Mouse (Mus musculus) liver, embryonic 14.5 days (tissue): ENCODE results near the gene Dbx2. TPM values are rescaled to one million over a fixed set of nuclear protein-coding genes. Genes with fewer than 3 reads are reported as not detected.
A peak's percentile ranks its signal among the peaks of the same experiment; 100 is the strongest.

Experiments used
- ATAC-seq: fragments of 200-750 bp; cut with Nextera tagmentation; 2 replicates; pipeline ENCODE4 v1.8.0; 2017; ENCODE audit warnings: moderate number of reproducible peaks, mild to moderate bottlenecking, moderate library complexity; ENCODE audit not compliant: insufficient read depth
- DNase-seq, 3 experiments: peaks; one replicate each; pipeline ENCODE4 v3.0.0-alpha.2; 2012 to 2013; ENCODE audit warnings: low read depth in 3 of 3, low spot score in 3 of 3
- H3K27ac ChIP-seq: fragments of 300-500 bp; sonication (generic); 2 replicates; pipeline ENCODE4 v1.5.1; 2014; ENCODE audit warnings: moderate library complexity, mild to moderate bottlenecking, control low read depth, inconsistent platforms
- H3K27me3 ChIP-seq: fragments of 300-500 bp; sonication (generic); 2 replicates; pipeline ENCODE4 v1.6.1; 2014; ENCODE audit warnings: mild to moderate bottlenecking, low read length, moderate library complexity; ENCODE audit not compliant: control insufficient read depth, insufficient read depth
- H3K36me3 ChIP-seq: fragments of 300-500 bp; sonication (generic); replicated peaks from 2 replicates; pipeline ENCODE4 v1.6.1; 2014; ENCODE audit warnings: low read depth; ENCODE audit not compliant: control insufficient read depth, insufficient read depth
- H3K4me1 ChIP-seq, 2 experiments: fragments of 200-500 bp in 1 of 2; fragments of 300-500 bp in 1 of 2; sonication (generic) in 1 of 2; replicated peaks; 2 replicates each; pipeline ENCODE4 v1.6.1; 2012 to 2014; ENCODE audit warnings: antibody characterized with exemption in 1 of 2, inconsistent platforms in 1 of 2, low read length in 1 of 2; ENCODE audit not compliant: control insufficient read depth in 2 of 2, insufficient read depth in 2 of 2
- H3K4me2 ChIP-seq: fragments of 300-500 bp; sonication (generic); 2 replicates; pipeline ENCODE4 v1.6.1; 2014; ENCODE audit warnings: low read depth, mild to moderate bottlenecking, control low read depth, moderate library complexity
- H3K4me3 ChIP-seq, 2 experiments: fragments of 200-500 bp in 1 of 2; fragments of 300-500 bp in 1 of 2; sonication (generic) in 1 of 2; 2 replicates each; pipeline ENCODE4 v1.5.1; 2012 to 2014; ENCODE audit warnings: low read depth in 2 of 2, low read length in 2 of 2, mild to moderate bottlenecking in 2 of 2, control low read depth in 1 of 2, inconsistent platforms in 1 of 2, moderate library complexity in 1 of 2; ENCODE audit not compliant: insufficient read depth in 1 of 2
- H3K9ac ChIP-seq: fragments of 300-500 bp; sonication (generic); replicated peaks from 2 replicates; pipeline ENCODE4 v1.6.1; 2014; ENCODE audit warnings: mild to moderate bottlenecking, control low read depth, moderate library complexity
- H3K9me3 ChIP-seq: fragments of 300-500 bp; sonication (generic); 2 replicates; pipeline ENCODE4 v1.6.1; 2016; ENCODE audit warnings: low read length, mixed read lengths; ENCODE audit not compliant: control insufficient read depth
- CTCF ChIP-seq: IDR thresholded peaks from 2 replicates; pipeline ENCODE4 v1.5.1; 2016; ENCODE audit warnings: antibody characterized with exemption, low read depth, control low read depth
- EP300 ChIP-seq: IDR thresholded peaks from 2 replicates; pipeline ENCODE4 v1.6.1; 2016; ENCODE audit warnings: antibody characterized with exemption, low read depth
- WGBS: fragments of 180-500 bp; shearing (Covaris S2); extraction: QIAGEN DNeasy Blood & Tissue Kit; methylation state at CpG from one replicate; pipeline ENCODE4 v1.1.7; 2014; ENCODE audit not compliant: insufficient replicate concordance; 5-methylcytosine and 5-hydroxymethylcytosine counted together
- polyA plus RNA-seq, 2 experiments: library from polyadenylated mRNA; depleted of rRNA in 1 of 2; stranded (reverse) in 1 of 2; unstranded in 1 of 2; fragments of >200 nt; fragmentation: Nextera tagmentation in 1 of 2; extraction: Ambion mirVana in 1 of 2; gene quantifications; 2 replicates each; pipeline versions ENCODE4 v1.2.1 to v1.2.3; 2012 to 2014

The Dbx2 gene
- polyA plus RNA-seq, 2 experiments, result not detected

DNA sequence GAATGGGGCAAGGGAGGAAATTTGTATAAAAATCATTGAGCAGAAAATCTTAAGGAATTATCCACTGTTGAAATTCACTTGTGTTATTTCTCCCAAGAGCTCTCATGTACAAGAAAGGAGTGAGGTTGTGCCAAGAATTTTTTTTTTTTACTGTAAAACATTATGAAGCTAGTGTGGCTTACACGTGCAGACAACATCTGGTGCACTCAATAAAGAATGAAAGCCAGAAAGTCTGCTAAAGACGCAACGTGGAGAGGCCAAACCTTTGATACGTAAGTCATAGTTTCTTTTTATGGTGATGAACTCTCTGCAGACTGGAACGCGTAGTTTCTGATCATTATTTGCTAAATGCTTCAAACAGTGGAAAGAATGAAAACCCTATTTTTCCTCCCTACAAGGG is 54.6 kb downstream of the Dbx2 start:
- no peak overlapping the region for H3K9ac ChIP-seq
- no peak for TF ChIP-seq CTCF
- no peak for TF ChIP-seq EP300
- H3K27me3 ChIP-seq, result no peaks in the 10 kb centered on the region
- H3K36me3 ChIP-seq, result no peaks in the 10 kb centered on the region
- H3K9me3 ChIP-seq, result no peaks in the 10 kb centered on the region
- 68% methylated on average over 6 of the region's 6 CpGs for WGBS
- no peak overlapping the region for H3K27ac ChIP-seq
- H3K4me2 ChIP-seq, result no peak overlapping the region
- DNase-seq, result no peak
- H3K4me1 ChIP-seq, result no peaks in the 10 kb centered on the region
- no peak overlapping the region for H3K4me3 ChIP-seq
- ATAC-seq, result no peak

DNA sequence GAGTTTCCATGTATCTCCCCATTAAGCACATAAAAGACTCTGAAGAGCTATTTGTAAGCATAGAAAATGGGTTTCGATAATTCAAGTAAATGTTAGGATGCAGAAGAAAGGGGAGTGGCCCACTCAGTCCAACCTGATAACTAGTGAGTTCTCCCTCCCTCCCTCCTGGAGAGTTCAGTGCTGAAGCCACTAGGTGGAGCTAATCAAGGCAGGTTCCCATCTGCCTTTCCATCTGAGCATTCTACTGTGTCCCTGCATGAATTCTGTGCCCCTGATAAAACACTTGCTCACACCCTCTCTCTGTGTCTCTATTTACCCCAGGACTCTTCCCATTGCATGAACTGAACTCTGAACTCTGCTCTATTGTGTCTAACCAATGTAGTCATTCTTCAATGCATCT is 57.1 kb downstream of the Dbx2 start:
- DNase-seq (no peak), ATAC-seq (no peak)
- Histone ChIP-seq H3K27ac (no peak overlapping the region), H3K9me3 (no peaks in the 10 kb centered on the region), H3K4me2 (no peak overlapping the region), H3K27me3 (no peaks in the 10 kb centered on the region), H3K9ac (no peak overlapping the region), H3K4me3 (no peak overlapping the region), H3K36me3 (no peaks in the 10 kb centered on the region), H3K4me1 (no peaks in the 10 kb centered on the region)
- WGBS, result 34% methylated on average over 1 of the region's 1 CpGs
- TF ChIP-seq CTCF (peak; percentile 41), EP300 (no peak)

DNA sequence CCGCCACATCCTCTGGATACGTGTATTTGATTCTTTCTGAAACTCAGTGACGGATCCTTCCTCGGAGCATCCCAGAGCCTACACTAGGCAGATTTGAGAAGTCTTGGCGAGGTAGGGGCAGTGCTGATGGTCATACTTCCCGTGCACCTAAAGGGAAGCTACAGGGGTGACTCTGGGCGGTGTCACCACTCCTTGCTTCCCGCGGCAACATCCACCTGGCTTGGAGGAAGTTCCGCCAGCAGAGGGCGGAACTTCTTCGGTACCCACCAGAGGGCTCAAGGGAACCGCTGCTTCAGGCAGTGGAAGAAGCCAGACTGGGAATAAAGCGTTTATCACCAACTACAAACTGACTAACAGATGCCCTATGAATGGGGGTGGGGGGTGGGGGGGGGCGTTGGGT is 68.9 kb downstream of the Dbx2 start:
- H3K36me3 ChIP-seq, result no peaks in the 10 kb centered on the region
- ATAC-seq, result no peak
- H3K9ac ChIP-seq, result no peak overlapping the region
- no peak overlapping the region for H3K4me3 ChIP-seq
- WGBS, result 75% methylated on average over 15 of the region's 15 CpGs
- TF ChIP-seq CTCF, result no peak
- TF ChIP-seq EP300, result no peak
- H3K4me2 ChIP-seq, result no peak overlapping the region
- H3K27ac ChIP-seq, result no peak overlapping the region
- H3K9me3 ChIP-seq, result no peaks in the 10 kb centered on the region
- no peaks in the 10 kb centered on the region for H3K4me1 ChIP-seq
- H3K27me3 ChIP-seq, result no peaks in the 10 kb centered on the region
- no peak for DNase-seq

DNA sequence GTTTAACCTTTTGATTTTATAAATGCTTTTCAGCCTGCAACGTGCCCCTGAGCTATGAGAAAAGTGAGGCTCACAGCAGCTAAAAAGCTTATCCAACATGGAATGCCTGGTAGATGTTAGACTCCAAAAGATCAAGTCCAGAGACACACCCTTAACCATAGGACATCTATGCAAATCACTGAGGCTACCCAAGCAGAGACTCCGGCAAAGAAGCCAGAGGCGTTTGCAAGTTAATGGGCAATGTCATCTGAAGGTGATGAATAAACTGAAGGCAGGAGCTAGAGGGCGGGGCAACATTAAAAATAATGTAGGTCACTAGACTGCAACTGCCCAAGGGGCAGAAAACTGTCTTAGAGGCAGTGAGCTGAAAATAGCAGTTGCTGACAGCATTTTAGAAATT is 70.9 kb downstream of the Dbx2 start:
- H3K36me3 ChIP-seq, result no peaks in the 10 kb centered on the region
- no peaks in the 10 kb centered on the region for H3K4me1 ChIP-seq
- TF ChIP-seq EP300 (no peak), CTCF (no peak)
- no peaks in the 10 kb centered on the region for H3K27me3 ChIP-seq
- no peak overlapping the region for H3K4me2 ChIP-seq
- 46% methylated on average over 4 of the region's 4 CpGs for WGBS
- H3K9ac ChIP-seq, result no peak overlapping the region
- no peak for ATAC-seq
- DNase-seq, result no peak
- no peak overlapping the region for H3K27ac ChIP-seq
- H3K4me3 ChIP-seq, result no peak overlapping the region
- H3K9me3 ChIP-seq, result no peaks in the 10 kb centered on the region

DNA sequence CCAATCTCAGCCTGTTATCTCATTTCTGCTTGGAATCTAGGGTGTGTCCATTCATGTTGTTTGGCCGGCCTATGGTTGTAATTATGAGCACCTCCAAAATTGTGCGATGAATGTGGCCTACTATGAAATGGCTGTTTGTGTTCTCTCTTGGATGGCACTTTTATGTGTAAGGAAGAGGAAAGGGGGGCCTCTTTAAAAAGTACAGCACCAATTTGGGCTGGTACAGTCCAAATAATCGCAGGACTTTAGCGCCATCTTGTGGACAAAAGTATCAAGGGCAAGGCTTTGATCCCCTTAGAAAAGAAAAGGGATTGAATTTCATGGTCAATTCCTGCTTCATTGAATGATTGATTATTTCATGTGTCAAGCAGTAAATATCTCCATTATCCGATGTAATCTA is 81.1 kb downstream of the Dbx2 start:
- no peaks in the 10 kb centered on the region for H3K36me3 ChIP-seq

More for the DNA sequence above, 81.1 kb downstream of the Dbx2 start:
- Histone ChIP-seq H3K27ac (no peak overlapping the region), H3K9me3 (no peaks in the 10 kb centered on the region), H3K27me3 (no peaks in the 10 kb centered on the region), H3K4me2 (no peak overlapping the region), H3K4me3 (no peak overlapping the region), H3K9ac (no peak overlapping the region), H3K4me1 (no peaks in the 10 kb centered on the region)
- ATAC-seq, result no peak
- DNase-seq, result peak; percentile 1 to 7 (median 6)
- WGBS, result 13% methylated on average over 5 of the region's 5 CpGs
- TF ChIP-seq CTCF (peak; percentile 57), EP300 (no peak)

Other genes starting within 250 kb of the Dbx2 start
- gene Nell2, start 127.4 kb downstream of the Dbx2 start, polyA plus RNA-seq (2012; rRNA removed), result 0.16 and 0.20 TPM in 2 replicates
- 0.14 and 0.20 TPM in 2 replicates for gene Nell2, start 127.4 kb downstream of the Dbx2 start, polyA plus RNA-seq (2014; fragmentation: Nextera tagmentation; extraction: Ambion mirVana)
- 3.7 and 4.7 TPM in 2 replicates for gene Ano6, start 134.9 kb upstream of the Dbx2 start, polyA plus RNA-seq (2012; rRNA removed)
- gene Ano6, start 134.9 kb upstream of the Dbx2 start, polyA plus RNA-seq (2014; fragmentation: Nextera tagmentation; extraction: Ambion mirVana), result 6.3 and 9.0 TPM in 2 replicates